Mouse (Mus musculus) liver, adult 2 months (tissue): ENCODE measurements around the gene Zdhhc14.

ENCODE experiments used
- CTCF ChIP-seq: fragments of 200-500 bp; IDR thresholded peaks from 2 replicates; pipeline ENCODE4 v1.5.1; 2011; ENCODE audit warnings: low read depth, low read length, control low read depth
- POLR2A ChIP-seq: fragments of 200-500 bp; IDR thresholded peaks from 2 replicates; pipeline ENCODE4 v1.6.1; 2011; ENCODE audit warnings: low read length, control low read depth; ENCODE audit not compliant: insufficient read depth; ENCODE audit errors: extremely low read depth

DNA sequence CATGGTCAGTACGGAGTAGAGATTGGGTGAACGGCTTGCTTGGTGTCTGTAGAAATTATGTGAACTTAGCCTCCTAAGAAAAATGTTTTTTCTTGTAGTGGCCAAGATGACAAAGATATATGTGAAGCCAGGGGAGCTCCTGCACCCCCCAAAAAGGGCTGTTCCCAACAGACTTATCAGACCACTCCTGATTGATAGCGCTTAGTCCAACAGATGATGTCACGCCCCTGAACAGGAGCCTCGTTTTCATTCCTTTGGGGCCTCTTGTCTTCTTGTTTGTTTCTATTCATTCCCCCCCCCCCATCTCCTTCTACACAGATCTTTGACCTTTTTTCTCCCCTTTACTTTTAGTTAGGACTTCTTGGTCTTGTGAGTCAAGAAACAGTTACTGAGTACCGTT is 19.4 kb downstream of the Zdhhc14 start:
- no peak for TF ChIP-seq CTCF
- TF ChIP-seq POLR2A, result no peak
